Mouse (Mus musculus) spleen, embryonic (tissue): ENCODE data around the gene Recql.

Experiments
- CTCF ChIA-PET: fragments of 350-600 bp; sonication (Branson Sonifier 250); formaldehyde crosslinking; loops from one replicate; lab custom pipeline; 2022; lab: Charles Lee

Gene Recql

GRCm38 (mm10) chr6:142387011-142387754 is at the start of gene Recql, which contains the start of gene Golt1b:
Recql (minus strand) TSS chr6:142387087.
Golt1b (plus strand) TSS chr6:142387221.
- CTCF ChIA-PET: no interaction called here

- CTCF ChIA-PET: no interaction called here
Measured at GRCm38 (mm10) chr6:142429072-142429471, 42.2 kb upstream of the Recql start.

- CTCF ChIA-PET: no interaction called here
Measured at GRCm38 (mm10) chr6:142424976-142425375, 38.1 kb upstream of the Recql start.

GRCm38 (mm10) chr6:142414597-142414996 is 27.7 kb upstream of the Recql start:
- CTCF ChIA-PET: no interaction called here

GRCm38 (mm10) chr6:142413845-142414244 is 27.0 kb upstream of the Recql start:
- CTCF ChIA-PET: no interaction called here

- CTCF ChIA-PET: no interaction called here
Measured at GRCm38 (mm10) chr6:142412906-142413491, 26.1 kb upstream of the Recql start, which contains the start of gene Spx. Spx (plus strand) TSS chr6:142413441.

- CTCF ChIA-PET: no interaction called here
Measured at GRCm38 (mm10) chr6:142411140-142411539, 24.3 kb upstream of the Recql start.

- CTCF ChIA-PET: no interaction called here
Measured at GRCm38 (mm10) chr6:142395756-142396155, 8.9 kb upstream of the Recql start.

GRCm38 (mm10) chr6:142394669-142395068 is 7.8 kb upstream of the Recql start:
- CTCF ChIA-PET: no interaction called here

- CTCF ChIA-PET: no interaction called here
Measured at GRCm38 (mm10) chr6:142392312-142392711, 5.4 kb upstream of the Recql start.

GRCm38 (mm10) chr6:142389101-142389500 is 2.2 kb upstream of the Recql start:
- CTCF ChIA-PET: no interaction called here

GRCm38 (mm10) chr6:142387755-142388271 is 926 bp upstream of the Recql start:
- CTCF ChIA-PET: no interaction called here

- CTCF ChIA-PET: no interaction called here
Measured at GRCm38 (mm10) chr6:142386285-142387010, 439 bp downstream of the Recql start.

- CTCF ChIA-PET: interaction anchor here (0.8 kb wide), 1 partner anchor 1760 kb away, joined by 5 read pairs; no protein-coding TSS in a partner anchor
Measured at GRCm38 (mm10) chr6:142384521-142384920, 2.4 kb downstream of the Recql start.

GRCm38 (mm10) chr6:142381615-142382014 is 5.3 kb downstream of the Recql start:
- CTCF ChIA-PET: no interaction called here

- CTCF ChIA-PET: no interaction called here
Measured at GRCm38 (mm10) chr6:142379961-142380360, 6.9 kb downstream of the Recql start.

- CTCF ChIA-PET: no interaction called here
Measured at GRCm38 (mm10) chr6:142378576-142379330, 8.1 kb downstream of the Recql start.

- CTCF ChIA-PET: no interaction called here
Measured at GRCm38 (mm10) chr6:142377081-142377480, 9.8 kb downstream of the Recql start.

- CTCF ChIA-PET: no interaction called here
Measured at GRCm38 (mm10) chr6:142369568-142369967, 17.3 kb downstream of the Recql start.

- CTCF ChIA-PET: no interaction called here
Measured at GRCm38 (mm10) chr6:142367565-142367964, 19.3 kb downstream of the Recql start.

GRCm38 (mm10) chr6:142366473-142367018 is 20.3 kb downstream of the Recql start:
- CTCF ChIA-PET: interaction anchor here (0.7 kb wide), 1 partner anchor 24 kb away, joined by 3 read pairs; no protein-coding TSS in a partner anchor
